Mouse (Mus musculus) CH12.LX (cell line): ENCODE measurements at regions not wholly inside any gene's neighbourhood (a gene's known extent, or its start where the extent isn't known, plus 50 kb on each side); places are given as distances from the start of the nearest gene placed in this dataset.

Experiments used
- EP300 ChIP-seq: IDR thresholded peaks from 2 replicates; pipeline ENCODE4 v1.6.1; 2011; ENCODE audit warnings: low read length, improper control_type of control experiment
- NELFE ChIP-seq: IDR thresholded peaks from 2 replicates; pipeline ENCODE4 v1.6.1; 2011; ENCODE audit warnings: low read depth, low read length, improper control_type of control experiment
- POLR2A ChIP-seq: IDR thresholded peaks from 2 replicates; pipeline ENCODE4 v1.6.1; 2011; ENCODE audit warnings: low read depth, mild to moderate bottlenecking, improper control_type of control experiment, low read length
- ZMIZ1 ChIP-seq: IDR thresholded peaks from 2 replicates; pipeline ENCODE4 v1.6.1; 2012; ENCODE audit warnings: low read depth, mild to moderate bottlenecking, inconsistent platforms, low read length, improper control_type of control experiment

GRCm38 (mm10) chr12:73482858-73483257, 63.3 kb downstream of the Tmem30b start:
- TF ChIP-seq EP300 (no peak), ZMIZ1 (no peak), NELFE (no peak), POLR2A (no peak)
